Mouse (Mus musculus) liver, postnatal 0 days (tissue): ENCODE results near the gene Rai1. TPM values are rescaled to one million over a fixed set of nuclear protein-coding genes. Genes with fewer than 3 reads are reported as not detected.

Experiments
- ATAC-seq: fragments of 200-750 bp; cut with Nextera tagmentation; 2 replicates; pipeline ENCODE4 v1.8.0; 2017; ENCODE audit warnings: mild to moderate bottlenecking, moderate library complexity
- DNase-seq: peaks from one replicate; pipeline ENCODE4 v3.0.0-alpha.2; 2016
- H3K27ac ChIP-seq: fragments of 300-500 bp; sonication (generic); 2 replicates; pipeline ENCODE4 v1.5.1; 2014; ENCODE audit warnings: antibody characterized with exemption, moderate library complexity, mild to moderate bottlenecking, low read depth
- H3K27me3 ChIP-seq: fragments of 300-500 bp; sonication (generic); 2 replicates; pipeline ENCODE4 v1.6.1; 2014; ENCODE audit warnings: low read length, control low read depth, mixed read lengths; ENCODE audit not compliant: insufficient read depth
- H3K36me3 ChIP-seq: fragments of 300-500 bp; sonication (generic); replicated peaks from 2 replicates; pipeline ENCODE4 v1.6.1; 2014; ENCODE audit warnings: mild to moderate bottlenecking, control low read depth, low read length, moderate library complexity, mixed read lengths; ENCODE audit not compliant: insufficient read depth
- H3K4me1 ChIP-seq: fragments of 300-500 bp; sonication (generic); 2 replicates; pipeline ENCODE4 v1.6.1; 2014; ENCODE audit warnings: antibody characterized with exemption, mild to moderate bottlenecking, control low read depth; ENCODE audit not compliant: insufficient read depth
- H3K4me2 ChIP-seq: fragments of 300-500 bp; sonication (generic); 2 replicates; pipeline ENCODE4 v1.6.1; 2014; ENCODE audit warnings: low read depth, mild to moderate bottlenecking, low read length, moderate library complexity, mixed read lengths
- H3K4me3 ChIP-seq: fragments of 300-500 bp; sonication (generic); 2 replicates; pipeline ENCODE4 v1.5.1; 2014; ENCODE audit warnings: low read depth, low read length
- H3K9ac ChIP-seq: fragments of 300-500 bp; sonication (generic); replicated peaks from 2 replicates; pipeline ENCODE4 v1.6.1; 2014; ENCODE audit warnings: mild to moderate bottlenecking, moderate library complexity
- H3K9me3 ChIP-seq: fragments of 300-500 bp; sonication (generic); 2 replicates; pipeline ENCODE4 v1.6.1; 2016; ENCODE audit warnings: mild to moderate bottlenecking, control low read depth, low read length, mixed read lengths
- CTCF ChIP-seq: sonication (generic); IDR thresholded peaks from 2 replicates; pipeline ENCODE4 v1.5.1; 2016; ENCODE audit warnings: antibody characterized with exemption, low read depth
- EP300 ChIP-seq: IDR thresholded peaks from 2 replicates; pipeline ENCODE4 v1.6.1; 2016; ENCODE audit warnings: antibody characterized with exemption, low read depth, mild to moderate bottlenecking
- WGBS: fragments of 180-500 bp; shearing (Covaris S2); extraction: QIAGEN DNeasy Blood & Tissue Kit; methylation state at CpG from one replicate; pipeline ENCODE4 v1.1.7; 2014; ENCODE audit not compliant: insufficient replicate concordance; 5-methylcytosine and 5-hydroxymethylcytosine counted together
- polyA plus RNA-seq: library from polyadenylated mRNA; unstranded; fragments of >200 nt; fragmentation: Nextera tagmentation; extraction: Ambion mirVana; gene quantifications from 2 replicates; pipeline ENCODE4 v1.2.1, GENCODE M21; 2015

Rai1 gene
- polyA plus RNA-seq, 1 experiment from 2014 or later = 4.4 TPM

DNA sequence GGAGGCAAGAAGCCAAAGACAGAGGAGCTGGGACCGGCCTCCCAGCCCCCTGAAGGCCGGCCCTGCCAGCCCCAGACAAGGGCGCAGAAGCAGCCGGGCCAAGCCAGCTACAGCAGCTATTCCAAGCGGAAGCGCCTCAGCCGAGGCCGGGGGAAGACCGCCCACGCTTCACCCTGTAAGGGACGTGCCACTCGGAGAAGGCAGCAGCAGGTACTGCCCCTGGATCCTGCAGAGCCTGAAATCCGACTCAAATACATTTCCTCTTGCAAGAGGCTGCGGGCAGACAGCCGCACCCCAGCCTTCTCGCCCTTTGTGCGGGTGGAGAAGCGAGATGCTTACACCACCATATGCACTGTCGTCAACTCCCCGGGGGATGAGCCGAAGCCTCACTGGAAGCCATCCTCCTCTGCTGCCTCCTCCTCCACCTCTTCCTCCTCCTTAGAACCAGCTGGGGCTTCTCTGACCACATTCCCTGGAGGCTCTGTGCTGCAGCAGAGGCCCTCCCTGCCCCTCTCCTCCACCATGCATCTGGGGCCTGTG, 84.8 kb downstream of the Rai1 start:
- Histone ChIP-seq H3K4me2 (no peak overlapping the region), H3K9ac (no peak overlapping the region), H3K4me1 (peaks cover 9% of the 10 kb centered on the region), H3K27me3 (no peaks in the 10 kb centered on the region), H3K27ac (no peak overlapping the region), H3K36me3 (peaks cover 30% of the 10 kb centered on the region), H3K4me3 (no peak overlapping the region), H3K9me3 (no peaks in the 10 kb centered on the region)
- ATAC-seq (no peak), DNase-seq (peak; percentile 55)
- 80% methylated on average over 21 of the region's 21 CpGs for WGBS
- no peak for TF ChIP-seq CTCF
- no peak for TF ChIP-seq EP300

DNA sequence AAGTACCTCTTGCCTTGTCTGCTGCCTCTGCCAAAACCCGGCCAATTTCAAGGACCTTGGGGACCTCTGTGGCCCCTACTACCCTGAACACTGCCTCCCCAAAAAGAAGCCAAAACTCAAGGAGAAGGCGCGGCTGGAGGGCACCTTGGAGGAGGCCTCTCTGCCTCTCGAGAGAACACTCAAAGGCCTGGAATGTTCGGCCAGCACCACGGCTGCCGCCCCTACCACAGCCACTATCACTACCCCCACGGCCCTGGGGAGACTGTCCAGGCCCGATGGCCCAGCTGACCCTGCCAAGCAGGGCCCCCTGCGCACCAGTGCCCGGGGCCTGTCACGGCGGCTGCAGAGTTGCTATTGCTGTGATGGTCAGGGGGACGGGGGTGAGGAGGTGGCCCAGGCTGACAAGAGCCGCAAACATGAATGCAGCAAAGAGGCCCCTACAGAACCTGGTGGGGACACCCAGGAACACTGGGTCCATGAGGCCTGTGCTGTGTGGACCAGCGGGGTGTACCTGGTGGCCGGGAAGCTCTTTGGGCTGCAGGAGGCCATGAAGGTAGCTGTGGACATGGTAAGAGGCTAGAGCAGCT, 85.3 kb downstream of the Rai1 start:
- ATAC-seq (no peak), DNase-seq (no peak)
- Histone ChIP-seq H3K27me3 (no peaks in the 10 kb centered on the region), H3K4me3 (no peak overlapping the region), H3K4me2 (no peak overlapping the region), H3K27ac (no peak overlapping the region), H3K9ac (no peak overlapping the region), H3K36me3 (peaks cover 30% of the 10 kb centered on the region), H3K4me1 (peaks cover 4% of the 10 kb centered on the region), H3K9me3 (peaks cover 2% of the 10 kb centered on the region; the same call in 1 of the 2 replicates)
- WGBS = 79% methylated on average over 17 of the region's 17 CpGs
- TF ChIP-seq CTCF (no peak), EP300 (no peak)

DNA sequence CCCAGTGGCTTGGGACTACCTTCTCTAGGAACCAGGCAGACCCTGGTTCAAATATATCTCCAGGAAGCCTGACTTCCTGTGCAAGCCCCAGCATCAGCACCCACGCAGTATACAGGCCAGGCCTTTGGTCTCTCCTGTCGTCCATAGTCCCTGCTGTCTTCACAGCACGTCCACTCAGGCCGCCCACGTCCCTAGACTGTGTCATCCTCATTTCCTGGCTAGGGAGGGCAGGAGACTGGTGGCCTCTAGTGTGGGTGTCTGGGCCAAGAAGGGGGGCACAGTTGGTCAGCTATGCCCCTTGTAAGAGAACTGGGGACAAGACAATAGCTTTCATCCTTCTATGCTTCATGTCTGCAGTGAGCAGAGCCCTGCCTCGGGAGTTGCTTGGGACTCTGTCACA, 87.7 kb downstream of the Rai1 start:
- no peak for TF ChIP-seq CTCF
- no peak for TF ChIP-seq EP300
- DNase-seq (no peak), ATAC-seq (no peak)
- Histone ChIP-seq H3K9me3 (peaks cover 2% of the 10 kb centered on the region; the same call in 1 of the 2 replicates), H3K36me3 (peaks cover 19% of the 10 kb centered on the region), H3K27ac (no peak overlapping the region), H3K4me2 (no peak overlapping the region), H3K4me3 (no peak overlapping the region), H3K9ac (no peak overlapping the region), H3K27me3 (no peaks in the 10 kb centered on the region), H3K4me1 (no peaks in the 10 kb centered on the region; the same call in 1 of the 2 replicates)
- 36% methylated on average over 6 of the region's 6 CpGs for WGBS

DNA sequence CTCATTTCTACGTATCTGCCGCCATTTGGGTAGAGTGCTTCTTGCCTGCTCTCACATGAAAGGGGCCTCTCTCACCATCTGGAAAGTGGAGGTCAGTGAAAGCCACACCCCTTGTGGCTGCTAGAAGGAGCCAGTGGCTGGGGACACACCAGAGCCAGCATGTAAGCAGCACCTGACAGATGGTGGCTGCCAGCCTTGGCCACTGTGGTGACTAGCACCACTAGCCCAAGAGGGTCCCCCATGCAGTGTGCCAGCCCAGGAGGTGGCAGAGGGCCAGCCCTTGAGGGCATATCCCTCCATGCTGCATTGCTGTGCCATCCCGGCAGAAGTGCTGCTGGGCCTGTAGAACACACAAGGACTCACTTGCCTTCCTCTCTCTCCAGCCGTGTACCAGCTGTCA, 88.7 kb downstream of the Rai1 start:
- DNase-seq (no peak), ATAC-seq (no peak)
- TF ChIP-seq EP300 (no peak), CTCF (no peak)
- Histone ChIP-seq H3K4me3 (no peak overlapping the region), H3K9me3 (peaks cover 2% of the 10 kb centered on the region; the same call in 1 of the 2 replicates), H3K4me1 (no peaks in the 10 kb centered on the region; the same call in 1 of the 2 replicates), H3K27me3 (no peaks in the 10 kb centered on the region), H3K4me2 (no peak overlapping the region), H3K9ac (no peak overlapping the region), H3K36me3 (peaks cover 19% of the 10 kb centered on the region), H3K27ac (no peak overlapping the region)
- 72% methylated on average over 4 of the region's 4 CpGs for WGBS

DNA sequence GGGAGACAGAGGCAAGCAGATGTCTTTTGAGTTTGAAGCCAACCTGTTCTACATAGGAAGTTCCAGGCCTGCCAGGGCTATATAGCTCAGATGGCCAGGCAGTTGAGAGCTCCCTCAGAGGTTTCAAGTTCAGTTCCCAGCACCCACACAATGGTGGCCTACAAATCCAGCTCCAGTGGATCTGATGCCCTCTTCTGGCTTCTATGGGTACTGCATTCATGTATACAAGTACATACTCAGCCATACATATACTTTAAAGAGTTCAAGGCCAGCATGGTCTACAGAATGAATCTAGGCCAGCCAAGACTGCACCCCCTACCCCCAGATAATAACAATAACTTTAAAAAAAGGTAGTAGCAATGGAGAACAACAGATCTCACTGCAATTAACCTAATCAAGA, 90.3 kb downstream of the Rai1 start:
- Histone ChIP-seq H3K4me2 (no peak overlapping the region), H3K4me1 (no peaks in the 10 kb centered on the region; the same call in 1 of the 2 replicates), H3K27ac (no peak overlapping the region), H3K27me3 (no peaks in the 10 kb centered on the region), H3K4me3 (no peak overlapping the region), H3K9ac (no peak overlapping the region), H3K9me3 (peaks cover 2% of the 10 kb centered on the region; the same call in 1 of the 2 replicates), H3K36me3 (peaks cover 22% of the 10 kb centered on the region)
- ATAC-seq (no peak), DNase-seq (no peak)
- TF ChIP-seq EP300 = no peak
- TF ChIP-seq CTCF = peak; percentile 69

DNA sequence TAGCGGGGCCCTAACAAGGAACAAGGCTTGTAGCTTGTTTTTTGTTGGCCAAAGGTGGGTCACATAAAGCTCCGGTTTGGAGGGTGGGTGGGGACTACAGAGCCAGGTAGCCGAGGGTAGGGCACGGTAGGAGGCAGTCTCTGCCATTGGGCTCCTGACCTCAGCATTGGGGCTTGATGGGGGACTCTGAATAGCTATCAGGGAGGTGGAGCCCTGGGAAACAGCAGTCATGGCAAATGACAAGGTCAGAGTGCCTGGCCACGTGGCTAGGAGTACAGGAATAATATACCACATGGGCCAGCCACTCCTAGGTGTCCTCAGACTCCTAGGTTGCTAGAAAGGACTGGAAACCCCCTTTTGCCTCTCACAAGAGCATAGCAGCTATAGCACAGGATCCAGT, 91.5 kb downstream of the Rai1 start:
- H3K9ac ChIP-seq = no peak overlapping the region
- ATAC-seq = no peak
- no peak for DNase-seq
- no peak overlapping the region for H3K4me3 ChIP-seq
- no peak overlapping the region for H3K4me2 ChIP-seq
- peaks cover 30% of the 10 kb centered on the region for H3K36me3 ChIP-seq
- no peak for TF ChIP-seq EP300
- TF ChIP-seq CTCF = no peak
- no peaks in the 10 kb centered on the region; the same call in 1 of the 2 replicates for H3K4me1 ChIP-seq
- no peak overlapping the region for H3K27ac ChIP-seq
- WGBS = 76% methylated on average over 5 of the region's 5 CpGs
- no peaks in the 10 kb centered on the region for H3K27me3 ChIP-seq
- peaks cover 2% of the 10 kb centered on the region; the same call in 1 of the 2 replicates for H3K9me3 ChIP-seq
